Mouse (Mus musculus) embryonic facial prominence, embryonic 10.5 days (tissue): ENCODE data around the gene Rnaset2a. TPM values are rescaled to one million over a fixed set of nuclear protein-coding genes. Genes with fewer than 3 reads are reported as not detected.

Experiments
- polyA plus RNA-seq: library from polyadenylated mRNA; unstranded; fragments of >200 nt; fragmentation: Nextera tagmentation; extraction: Ambion mirVana; gene quantifications from 2 replicates; pipeline ENCODE4 v1.2.1, GENCODE M21; 2016

The Rnaset2a gene
- polyA plus RNA-seq, 1 experiment from 2014 or later = 16.0 TPM

Other genes starting within 250 kb of the Rnaset2a start
- gene Tagap, start 222.1 kb downstream of the Rnaset2a start, polyA plus RNA-seq = 0.36 and 0.37 TPM in 2 replicates
- 53.6 and 54.1 TPM in 2 replicates for gene Rsph3a, start 202.5 kb downstream of the Rnaset2a start, polyA plus RNA-seq
- gene Gm49673, start 309 bp downstream of the Rnaset2a start, polyA plus RNA-seq = 0.33 TPM in 1 of 2 replicates, not detected in the other
- gene Fgfr1op, start 17.4 kb upstream of the Rnaset2a start, polyA plus RNA-seq = 54.9 and 58.7 TPM in 2 replicates
- not detected in 2 replicates for gene Ccr6, start 87.9 kb upstream of the Rnaset2a start, polyA plus RNA-seq
- gene Mpc1, start 134.8 kb upstream of the Rnaset2a start, polyA plus RNA-seq = 70.1 and 82.5 TPM in 2 replicates
- gene Sft2d1, start 163.0 kb upstream of the Rnaset2a start, polyA plus RNA-seq = 60.7 and 63.5 TPM in 2 replicates
- 0.32 and 0.33 TPM in 2 replicates for gene Prr18, start 189.4 kb upstream of the Rnaset2a start, polyA plus RNA-seq
- 0.35 and 0.87 TPM in 2 replicates for gene T2, start 207.9 kb upstream of the Rnaset2a start, polyA plus RNA-seq